9 mouse cellular contexts compared by ENCODE assay signal in genomic region chr3:96502181-96503082, GRCm38 (mm10). TPM values are rescaled to one million over a fixed set of nuclear protein-coding genes. Genes with fewer than 3 reads are reported as not detected.
DNase-seq lines count a peak whose midpoint lies in the region; ATAC-seq and TF ChIP-seq lines count a peak whose summit lies in the region.
"Had no signal": no experiment of that assay in that cellular context is flagged by ENCODE, and none has a peak within 500 bp of the region (broad histone marks: within the 10 kb centered on the region; RNA-seq: fewer than 3 reads in every experiment).

No protein-coding gene starts in this region.

- H3K9me3 ChIP-seq in hindbrain, embryonic 13.5 days, result no peaks in the 10 kb centered on the region
- H3K9me3 ChIP-seq in lung, postnatal 0 days (ENCODE audit: low read length), result no peaks in the 10 kb centered on the region

- peak overlapping the region; percentile 66 for H3K9ac ChIP-seq in hindbrain, embryonic 13.5 days
- peak overlapping the region; percentile 45 for H3K9ac ChIP-seq in lung, postnatal 0 days (replicated peaks; ENCODE audit: low read depth)

- WGBS in hindbrain, embryonic 13.5 days, result under 1% methylated on average over 19 of the region's 19 CpGs
- WGBS in lung, postnatal 0 days, result under 1% methylated on average over 19 of the region's 19 CpGs

- no peak for ATAC-seq in hindbrain, embryonic 13.5 days (ENCODE audit: low FRiP score)
- no peak for ATAC-seq in lung, postnatal 0 days
- no peak for ATAC-seq in granulocyte monocyte progenitor cell, adult 5-6 weeks (replicated peaks; ENCODE audit: poor library complexity, severe bottlenecking)

- no peak overlapping the region for H3K27ac ChIP-seq in hindbrain, embryonic 13.5 days
- peak overlapping the region; percentile 74 for H3K27ac ChIP-seq in lung, postnatal 0 days (ENCODE audit: low read length)

- H3K36me3 ChIP-seq in hindbrain, embryonic 13.5 days, result no peaks in the 10 kb centered on the region
- no peaks in the 10 kb centered on the region for H3K36me3 ChIP-seq in lung, postnatal 0 days (ENCODE audit: insufficient read depth, low read length)

- DNase-seq in retina, embryonic 14.5 days (ENCODE audit: low spot score), result peak; percentile 27
- DNase-seq in retina, postnatal 1 day, result no peak
- DNase-seq in embryo, embryonic 9.5 days (ENCODE audit: extremely low spot score), result peak; percentile 33
- DNase-seq in lung, postnatal 0 days (ENCODE audit: low spot score), result peak; percentile 47
- DNase-seq in adipocyte (ENCODE audit: low spot score), result no peak
- no peak for DNase-seq in ovary, adult 18-20 months (ENCODE audit: low spot score)

- H3K27me3 ChIP-seq in hindbrain, embryonic 13.5 days, result no peaks in the 10 kb centered on the region
- H3K27me3 ChIP-seq in lung, postnatal 0 days (replicated peaks; ENCODE audit: insufficient read depth, low read length), result no peaks in the 10 kb centered on the region

- TF ChIP-seq EP300 in lung, postnatal 0 days (IDR thresholded peaks at IDR 0.05), result no peak

- H3K4me1 ChIP-seq in hindbrain, embryonic 13.5 days (replicated peaks), result peaks cover 9% of the 10 kb centered on the region; the same call in 1 of the 2 replicates
- no peaks in the 10 kb centered on the region for H3K4me1 ChIP-seq in lung, postnatal 0 days (ENCODE audit: insufficient read depth, low read depth, low read length)

- H3K4me3 ChIP-seq in hindbrain, embryonic 13.5 days, result peak overlapping the region; percentile 72
- peak overlapping the region; percentile 79 for H3K4me3 ChIP-seq in lung, postnatal 0 days (ENCODE audit: low read depth, low read length)

- no peak for TF ChIP-seq CTCF in lung, postnatal 0 days (IDR thresholded peaks at IDR 0.05)

- H3K4me2 ChIP-seq in hindbrain, embryonic 13.5 days, result peak overlapping the region; percentile 89
- peak overlapping the region; percentile 77 for H3K4me2 ChIP-seq in lung, postnatal 0 days (replicated peaks; ENCODE audit: low read depth, low read length)

RNA-seq across cellular contexts. Expression of gene Hfe2, which starts 22.5 kb away (rescaled TPM):
- 0.89 and 0.92 TPM in 2 replicates for polyA plus RNA-seq in hindbrain, embryonic 13.5 days (2015; fragmentation: Nextera tagmentation; extraction: Ambion mirVana)
- polyA plus RNA-seq in lung, postnatal 0 days (2015; fragmentation: Nextera tagmentation; extraction: Ambion mirVana), result 0.27 and 0.35 TPM in 2 replicates
- not detected in 2 replicates for total RNA-seq in granulocyte monocyte progenitor cell, adult 5-6 weeks (2014; fragmentation: Nextera tagmentation)
- total RNA-seq in granulocyte monocyte progenitor cell, adult 5-6 weeks (2017), result not detected in 2 replicates

RNA-seq across cellular contexts. Expression of gene BC107364, which starts 50.3 kb away (rescaled TPM):
- polyA plus RNA-seq in hindbrain, embryonic 13.5 days (2015; fragmentation: Nextera tagmentation; extraction: Ambion mirVana), result not detected in 2 replicates
- polyA plus RNA-seq in lung, postnatal 0 days (2015; fragmentation: Nextera tagmentation; extraction: Ambion mirVana), result 0.12 and 0.19 TPM in 2 replicates
- not detected in 2 replicates for total RNA-seq in granulocyte monocyte progenitor cell, adult 5-6 weeks (2014; fragmentation: Nextera tagmentation)
- not detected in 2 replicates for total RNA-seq in granulocyte monocyte progenitor cell, adult 5-6 weeks (2017)
- polyA plus RNA-seq: gonadal fat pad, adult 2 months had no signal

RNA-seq across cellular contexts. Expression of gene Txnip, which starts 55.3 kb away (rescaled TPM):
- 60.5 and 67.6 TPM in 2 replicates for polyA plus RNA-seq in hindbrain, embryonic 13.5 days (2015; fragmentation: Nextera tagmentation; extraction: Ambion mirVana)
- 468 and 502 TPM in 2 replicates for polyA plus RNA-seq in lung, postnatal 0 days (2015; fragmentation: Nextera tagmentation; extraction: Ambion mirVana)
- 80.1 and 110 TPM in 2 replicates for total RNA-seq in granulocyte monocyte progenitor cell, adult 5-6 weeks (2014; fragmentation: Nextera tagmentation)
- total RNA-seq in granulocyte monocyte progenitor cell, adult 5-6 weeks (2017), result 79.0 and 80.5 TPM in 2 replicates

Comparison
In these comparisons a context has a peak if more than half of its experiments do, and no peak if none do; other contexts are left out.
1. DNase-seq: peak in retina, embryonic 14.5 days (single experiment), embryo, embryonic 9.5 days (single experiment) and lung, postnatal 0 days (single experiment); none in retina, postnatal 1 day (single experiment), adipocyte (single experiment) and ovary, adult 18-20 months (single experiment).